Mouse (Mus musculus) splenic B cell, adult 2 months (primary cell): ENCODE data around the gene Knstrn.

ENCODE experiments used
- DNase-seq: peaks from one replicate; pipeline ENCODE4 v3.0.0-alpha.2; 2011; ENCODE audit warnings: low read depth, low spot score
- H3K27me3 ChIP-seq: 2 replicates; pipeline ENCODE4 v1.6.1; 2012; ENCODE audit warnings: mild to moderate bottlenecking, low read length, moderate library complexity, mixed read lengths; ENCODE audit not compliant: control insufficient read depth, poor library complexity, insufficient read depth, severe bottlenecking
- H3K36me3 ChIP-seq: 2 replicates; pipeline ENCODE4 v1.6.1; 2012; ENCODE audit warnings: mild to moderate bottlenecking, low read length, moderate library complexity, mixed read lengths; ENCODE audit not compliant: control insufficient read depth, poor library complexity, insufficient read depth, severe bottlenecking

Gene Knstrn

DNA sequence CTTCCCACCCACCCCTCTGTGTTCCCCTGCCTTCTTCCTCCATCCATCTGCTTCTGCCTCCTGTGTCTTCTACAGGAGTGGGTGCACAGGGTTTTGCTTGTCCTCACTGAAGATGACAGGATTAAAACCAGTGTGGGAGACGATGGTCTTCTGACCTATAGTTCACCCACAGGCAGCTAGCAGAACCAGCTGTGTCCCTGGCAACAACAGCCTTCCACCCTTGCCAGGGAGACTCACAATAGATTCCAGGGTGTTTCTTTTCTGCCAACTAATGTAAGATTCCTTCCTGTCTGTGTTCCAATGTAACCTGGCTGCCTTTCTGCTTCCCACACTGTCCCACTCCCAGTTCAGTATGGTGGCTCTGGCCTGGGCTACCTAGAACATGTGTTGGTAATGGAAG is 57.2 kb downstream of the Knstrn start:
- H3K36me3 ChIP-seq = peaks cover 12% of the 10 kb centered on the region
- H3K27me3 ChIP-seq = no peaks in the 10 kb centered on the region
- DNase-seq = no peak

DNA sequence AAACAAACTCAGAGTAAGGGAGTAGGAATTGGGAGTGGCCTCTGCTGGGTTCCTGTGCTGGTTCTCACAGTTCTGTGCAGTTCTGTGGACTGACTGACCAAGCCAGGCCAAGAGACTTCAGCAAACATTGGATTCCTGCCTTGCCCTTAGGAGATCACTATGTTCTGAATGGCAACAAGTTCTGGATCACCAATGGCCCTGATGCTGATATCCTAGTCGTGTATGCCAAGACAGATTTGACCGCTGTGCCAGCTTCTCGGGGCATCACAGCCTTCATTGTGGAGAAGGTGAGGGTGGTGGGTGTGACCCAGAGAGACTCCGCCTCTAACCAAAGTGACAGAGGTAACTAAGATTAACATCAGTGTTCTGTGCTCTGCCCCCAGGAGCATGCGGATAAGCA is 59.2 kb downstream of the Knstrn start:
- Histone ChIP-seq H3K36me3 (peaks cover 18% of the 10 kb centered on the region), H3K27me3 (no peaks in the 10 kb centered on the region)
- no peak for DNase-seq

DNA sequence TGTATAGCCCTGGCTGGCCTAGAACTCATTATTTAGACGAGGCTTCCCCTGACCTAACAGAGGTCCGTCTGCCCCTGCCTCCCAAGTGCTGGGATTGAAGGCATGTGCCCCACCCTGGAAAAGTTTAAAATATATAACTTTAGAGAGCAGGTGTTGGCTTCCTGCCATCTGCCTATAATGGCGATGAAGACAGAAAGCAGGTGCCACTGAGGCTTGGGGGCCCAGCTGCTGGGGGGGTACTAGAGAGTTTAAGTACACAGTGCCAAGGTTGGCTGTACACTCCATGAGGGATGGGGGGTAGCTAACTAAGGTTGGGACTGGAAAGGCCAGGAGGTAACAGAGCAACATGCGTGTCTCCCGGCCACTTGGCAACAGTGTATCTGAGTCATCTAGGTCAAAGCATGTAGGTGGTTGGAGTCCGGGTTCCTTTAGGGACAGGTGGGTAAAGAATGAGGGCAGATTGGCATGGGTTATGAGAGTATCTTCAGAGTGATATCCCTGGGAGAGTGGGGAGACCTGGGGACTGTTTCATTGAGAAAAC is 60.2 kb downstream of the Knstrn start:
- Histone ChIP-seq H3K36me3 (peaks cover 18% of the 10 kb centered on the region), H3K27me3 (no peaks in the 10 kb centered on the region)
- no peak for DNase-seq

DNA sequence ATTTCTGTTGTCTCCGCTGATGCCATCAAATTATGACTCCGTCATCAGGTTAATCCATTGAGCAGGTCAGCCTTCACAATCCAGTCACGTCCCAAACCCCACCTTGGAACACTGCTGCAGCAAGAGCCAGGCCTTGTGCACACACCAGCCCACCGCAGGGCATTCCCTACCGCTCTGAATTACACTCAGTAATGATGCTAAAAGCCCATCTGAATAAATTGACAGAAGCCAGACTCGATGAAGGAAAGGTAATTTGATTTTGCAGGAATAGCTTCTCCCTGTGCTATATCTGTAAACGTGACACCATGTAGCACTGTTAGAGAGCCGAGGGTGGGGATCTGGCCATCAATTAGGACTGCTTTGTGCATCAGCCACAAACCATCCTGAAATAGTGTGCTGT is 61.5 kb downstream of the Knstrn start:
- H3K27me3 ChIP-seq = no peaks in the 10 kb centered on the region
- no peak for DNase-seq
- peaks cover 11% of the 10 kb centered on the region for H3K36me3 ChIP-seq

DNA sequence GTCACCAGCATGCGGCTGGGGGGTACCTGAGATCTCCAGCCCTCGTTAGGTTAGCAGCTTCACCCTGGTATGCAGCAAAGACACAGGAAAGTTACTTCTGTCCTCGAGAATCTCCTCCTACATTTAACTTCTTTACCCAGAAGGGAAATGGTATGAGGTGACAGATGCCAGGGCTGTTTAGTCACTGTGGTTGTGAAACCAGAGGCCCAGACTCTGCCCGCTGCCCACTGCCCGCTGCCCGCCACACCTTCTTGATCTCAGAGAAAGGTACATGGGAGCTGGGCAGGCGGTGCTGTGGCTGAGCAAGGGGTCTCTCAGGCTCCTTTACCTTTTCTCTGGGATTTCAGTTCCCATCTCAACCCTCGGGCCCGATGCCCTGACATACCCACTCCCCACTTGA is 62.6 kb downstream of the Knstrn start:
- no peak for DNase-seq
- no peaks in the 10 kb centered on the region for H3K27me3 ChIP-seq
- H3K36me3 ChIP-seq = peaks cover 10% of the 10 kb centered on the region

DNA sequence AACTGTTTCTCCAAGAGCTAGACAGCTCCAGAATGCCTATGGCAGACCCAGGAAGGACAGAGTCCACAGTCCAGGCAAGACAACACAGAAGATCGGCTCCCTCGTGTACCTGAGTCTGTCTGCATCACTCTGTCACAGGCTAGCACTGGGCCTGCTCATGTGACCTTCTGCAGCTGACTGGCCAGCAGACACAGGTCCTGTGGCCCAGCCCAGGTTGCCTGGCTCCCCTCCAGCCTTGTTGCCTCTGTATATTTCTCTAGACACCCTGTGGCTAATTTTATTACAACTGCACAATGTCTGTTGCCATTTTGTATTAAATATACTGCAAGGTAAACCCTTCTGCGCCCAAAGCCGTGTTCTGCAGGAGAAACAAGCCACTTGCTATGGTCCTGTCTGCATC is 67.2 kb downstream of the Knstrn start:
- H3K36me3 ChIP-seq = peaks cover 7% of the 10 kb centered on the region; the same call in 1 of the 2 replicates
- H3K27me3 ChIP-seq = no peaks in the 10 kb centered on the region
- no peak for DNase-seq

DNA sequence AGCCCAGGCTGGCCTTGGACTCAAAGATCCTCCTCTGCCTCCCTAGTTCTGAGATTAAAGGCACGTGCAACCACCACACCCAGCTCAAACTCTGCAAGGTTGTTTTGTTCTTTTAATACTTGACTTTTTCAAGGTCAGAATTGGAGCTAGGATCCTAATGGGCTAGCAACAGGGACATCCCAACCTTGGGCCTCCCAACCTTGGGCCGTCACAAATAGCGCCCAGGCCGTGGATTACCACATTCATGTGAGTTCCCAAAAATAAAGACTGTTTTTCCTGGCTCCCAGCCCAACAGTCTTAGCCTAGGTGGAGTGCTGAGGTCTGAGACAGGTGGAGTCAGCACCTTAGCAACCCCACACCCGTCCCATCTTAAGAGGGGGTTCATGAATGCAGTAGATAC is 68.2 kb downstream of the Knstrn start:
- no peak for DNase-seq
- Histone ChIP-seq H3K36me3 (no peaks in the 10 kb centered on the region; the same call in 1 of the 2 replicates), H3K27me3 (no peaks in the 10 kb centered on the region)

DNA sequence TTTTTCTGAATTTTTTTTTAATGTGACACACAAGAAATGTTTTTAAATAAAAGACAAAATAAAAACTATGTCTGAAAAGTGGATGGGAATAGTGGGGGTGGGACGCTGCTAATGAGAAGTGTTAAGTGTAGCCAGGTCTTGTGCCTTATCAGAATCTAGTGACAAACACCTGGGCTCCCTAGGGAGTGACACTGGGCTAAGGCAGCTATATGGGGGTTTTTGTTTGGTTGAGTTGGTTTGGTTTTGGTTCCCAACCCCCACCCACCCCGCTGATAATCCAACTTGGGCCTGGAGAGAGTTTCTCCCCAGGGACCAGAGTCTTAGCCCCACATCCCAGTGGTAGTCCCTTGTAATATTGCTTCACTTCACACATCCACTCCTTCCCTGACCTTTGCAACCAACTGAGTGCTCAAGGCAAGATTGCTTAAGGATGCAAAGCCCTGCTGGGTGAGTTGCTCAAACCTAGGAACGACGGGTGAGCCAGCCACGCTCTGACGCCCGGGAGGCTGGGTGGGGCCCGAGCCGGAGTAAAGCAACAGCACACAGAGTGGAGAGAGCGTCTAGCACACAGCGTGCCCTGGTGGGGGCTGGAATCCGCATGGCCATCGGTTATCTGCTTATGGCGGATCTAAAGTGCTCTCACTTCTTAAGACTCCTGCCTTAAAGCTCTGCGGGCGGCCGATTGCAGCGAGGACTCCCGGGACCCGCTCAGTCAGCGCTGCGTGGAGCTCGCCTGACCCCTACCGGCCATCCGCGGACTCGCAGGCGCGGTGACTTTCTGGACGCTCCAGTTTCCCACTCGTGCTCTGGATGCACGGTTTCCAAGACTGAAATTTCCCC is 69.3 kb downstream of the Knstrn start:
- Histone ChIP-seq H3K27me3 (no peaks in the 10 kb centered on the region), H3K36me3 (no peaks in the 10 kb centered on the region)
- DNase-seq = peak; percentile 87

DNA sequence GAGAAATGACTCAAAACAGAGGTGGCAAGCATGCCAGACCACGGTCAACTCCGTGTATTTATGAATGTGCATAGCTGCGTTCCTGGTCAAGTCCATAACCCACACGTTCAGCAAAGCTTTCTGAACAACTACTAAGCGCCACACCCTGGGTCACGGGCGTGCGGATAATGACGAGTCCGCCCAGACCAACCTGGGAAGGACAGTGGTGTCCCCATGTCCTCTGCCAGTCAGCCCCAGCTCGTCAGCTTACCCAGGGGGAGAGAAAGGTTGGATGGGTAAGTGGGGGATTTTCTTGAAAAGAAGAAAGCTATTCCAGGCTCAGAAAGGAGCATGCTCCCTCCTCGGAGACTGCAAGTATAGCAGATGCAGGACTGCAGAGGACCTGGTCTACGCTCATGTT is 73.6 kb downstream of the Knstrn start:
- H3K27me3 ChIP-seq = no peaks in the 10 kb centered on the region
- H3K36me3 ChIP-seq = no peaks in the 10 kb centered on the region
- no peak for DNase-seq

DNA sequence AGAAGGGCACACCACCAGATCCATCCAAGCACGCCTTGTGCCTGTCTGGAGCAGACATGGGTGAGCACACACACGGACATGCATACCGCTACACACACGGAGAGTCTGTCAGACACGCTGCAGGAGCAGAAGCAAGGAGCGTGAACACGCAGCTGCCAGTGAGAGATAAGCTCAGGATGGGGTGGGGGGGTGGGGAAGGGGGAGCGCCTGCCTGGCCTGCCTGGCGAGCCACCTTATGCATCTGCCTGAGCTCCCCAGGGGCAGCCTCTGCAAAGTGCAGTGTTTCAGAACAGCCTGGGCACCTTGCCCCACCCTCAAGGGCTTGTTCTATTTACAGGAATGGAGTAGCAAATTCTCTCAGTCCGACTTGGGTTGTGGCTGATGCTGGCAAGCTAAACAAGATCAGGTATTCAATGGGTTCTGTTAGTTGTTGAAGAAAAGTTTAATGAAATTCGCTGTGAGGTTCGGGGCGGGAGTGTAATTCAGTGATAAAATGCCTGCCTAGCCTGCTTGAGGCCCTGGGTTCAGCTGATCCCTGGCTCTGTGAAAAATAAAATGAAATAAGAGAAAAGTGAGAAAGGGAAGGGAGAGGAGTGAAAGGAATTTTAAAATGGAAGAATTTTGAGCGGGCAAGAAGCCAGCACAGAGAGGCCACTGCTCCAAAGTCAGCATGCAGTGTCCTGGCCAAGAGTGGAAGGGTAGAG is 74.2 kb downstream of the Knstrn start:
- Histone ChIP-seq H3K36me3 (no peaks in the 10 kb centered on the region), H3K27me3 (no peaks in the 10 kb centered on the region)
- peak; percentile 38 for DNase-seq

DNA sequence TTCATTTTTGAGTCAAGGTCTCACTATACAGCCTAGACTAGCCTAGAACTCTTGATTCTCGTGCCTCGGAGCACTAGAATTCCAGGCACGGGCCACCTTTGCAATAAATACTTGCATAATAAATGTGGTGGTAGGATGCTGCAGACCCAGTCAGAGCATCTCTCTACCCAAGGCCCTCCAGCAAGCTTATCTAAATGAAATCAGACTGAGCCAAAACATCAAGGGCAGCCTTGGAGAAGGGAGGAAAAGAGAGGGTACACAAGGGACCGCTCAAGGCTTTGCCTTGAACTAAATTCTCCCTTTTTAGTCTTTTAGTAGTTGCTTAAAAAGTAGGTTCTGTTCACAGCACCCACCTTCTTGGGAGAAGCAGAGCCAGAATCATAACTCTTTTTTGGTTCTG is 77.4 kb downstream of the Knstrn start:
- DNase-seq = no peak
- no peaks in the 10 kb centered on the region for H3K27me3 ChIP-seq
- no peaks in the 10 kb centered on the region for H3K36me3 ChIP-seq

DNA sequence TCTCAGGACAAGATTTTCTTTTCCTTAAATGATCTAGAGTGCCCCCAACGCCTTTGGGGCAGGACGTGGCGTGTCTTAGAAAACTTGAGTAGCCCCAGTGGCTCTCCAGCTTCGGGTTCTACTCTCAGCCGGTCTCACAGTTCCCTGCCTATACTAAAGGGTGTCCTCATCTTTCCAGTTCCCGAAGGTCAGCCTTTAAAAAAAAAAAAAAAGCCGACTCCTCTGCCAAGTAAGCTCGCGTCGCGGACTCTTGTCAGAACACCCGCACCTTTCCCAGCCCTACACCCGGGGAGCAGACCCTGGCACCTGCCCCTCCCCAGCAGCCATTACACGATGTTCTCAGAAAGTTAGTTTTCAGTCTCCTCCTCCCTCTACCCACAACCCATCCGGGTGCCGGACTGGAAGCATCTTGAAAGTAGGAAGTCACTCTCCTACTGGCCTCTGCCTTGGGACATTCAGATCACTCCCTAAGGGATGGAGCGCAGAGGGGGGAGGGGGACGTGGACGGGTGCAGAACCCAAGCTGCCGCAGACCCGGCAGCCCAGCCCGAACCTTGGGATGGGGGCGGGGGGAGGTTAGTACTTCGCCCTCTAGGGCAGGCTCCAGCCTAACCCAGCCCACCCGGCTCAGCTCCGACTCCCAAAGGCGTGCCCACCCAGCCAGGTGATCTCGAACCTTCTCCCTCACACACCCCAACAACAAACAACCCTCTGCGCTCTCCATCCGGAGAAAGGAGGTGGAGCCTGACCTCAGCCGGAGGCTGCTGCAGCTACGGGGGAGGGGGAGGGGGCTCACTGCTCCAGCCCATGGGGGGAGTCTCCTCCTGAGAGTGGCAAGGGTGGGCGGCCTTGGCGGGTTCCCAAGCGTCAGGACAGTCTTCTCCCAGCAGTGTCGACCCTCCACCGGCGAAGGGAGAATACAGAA is 82.4 kb downstream of the Knstrn start:
- Histone ChIP-seq H3K27me3 (no peaks in the 10 kb centered on the region), H3K36me3 (no peaks in the 10 kb centered on the region)
- peak; percentile 50 for DNase-seq

DNA sequence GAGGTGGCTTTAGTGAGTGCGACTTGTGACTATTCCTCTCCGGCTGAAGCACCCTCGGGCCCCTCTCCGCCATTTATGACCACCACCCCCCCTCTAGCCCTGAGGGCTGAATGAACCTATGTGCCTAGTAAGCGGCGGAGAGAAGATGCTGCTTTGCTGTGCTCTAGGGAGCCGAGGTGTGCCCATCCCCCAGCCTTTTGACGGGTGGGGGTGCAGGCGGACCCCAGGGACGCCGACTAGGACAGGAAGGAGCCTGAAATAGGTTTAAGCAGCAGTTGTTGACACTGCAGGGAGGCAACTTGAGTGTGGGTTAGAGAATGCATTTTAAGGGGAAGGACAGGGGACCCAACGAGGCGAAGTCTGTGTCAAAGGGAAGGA is 83.1 kb downstream of the Knstrn start:
- Histone ChIP-seq H3K36me3 (no peaks in the 10 kb centered on the region), H3K27me3 (no peaks in the 10 kb centered on the region)
- peak; percentile 48 for DNase-seq

DNA sequence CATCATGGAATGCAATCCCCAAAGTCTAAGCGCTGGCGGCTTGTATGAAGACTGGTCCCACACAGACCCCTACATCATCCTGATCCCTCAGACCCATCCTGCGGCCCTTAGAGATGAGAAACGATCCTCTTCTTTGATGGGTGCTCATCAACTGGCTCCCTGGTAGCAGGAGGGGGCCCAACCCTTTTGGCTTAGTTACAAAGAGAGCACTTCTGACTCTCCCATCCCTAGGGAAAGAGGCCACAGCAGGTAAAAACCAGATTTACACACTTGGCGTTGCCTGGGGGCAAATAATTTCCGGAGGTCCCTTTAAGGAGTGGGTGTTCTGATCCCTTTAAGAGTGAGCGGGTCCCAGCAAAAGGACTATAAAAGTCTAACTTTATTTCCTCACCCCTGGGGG is 83.6 kb downstream of the Knstrn start:
- Histone ChIP-seq H3K36me3 (no peaks in the 10 kb centered on the region), H3K27me3 (no peaks in the 10 kb centered on the region)
- DNase-seq = no peak
